Mouse (Mus musculus) ovary, postnatal 36 days (tissue): ENCODE results near the gene Clasp1.

Experiments used
- DNase-seq: peaks from one replicate; pipeline ENCODE4 v3.0.0; 2022; ENCODE audit warnings: low spot score, mixed read lengths

Gene Clasp1

DNA sequence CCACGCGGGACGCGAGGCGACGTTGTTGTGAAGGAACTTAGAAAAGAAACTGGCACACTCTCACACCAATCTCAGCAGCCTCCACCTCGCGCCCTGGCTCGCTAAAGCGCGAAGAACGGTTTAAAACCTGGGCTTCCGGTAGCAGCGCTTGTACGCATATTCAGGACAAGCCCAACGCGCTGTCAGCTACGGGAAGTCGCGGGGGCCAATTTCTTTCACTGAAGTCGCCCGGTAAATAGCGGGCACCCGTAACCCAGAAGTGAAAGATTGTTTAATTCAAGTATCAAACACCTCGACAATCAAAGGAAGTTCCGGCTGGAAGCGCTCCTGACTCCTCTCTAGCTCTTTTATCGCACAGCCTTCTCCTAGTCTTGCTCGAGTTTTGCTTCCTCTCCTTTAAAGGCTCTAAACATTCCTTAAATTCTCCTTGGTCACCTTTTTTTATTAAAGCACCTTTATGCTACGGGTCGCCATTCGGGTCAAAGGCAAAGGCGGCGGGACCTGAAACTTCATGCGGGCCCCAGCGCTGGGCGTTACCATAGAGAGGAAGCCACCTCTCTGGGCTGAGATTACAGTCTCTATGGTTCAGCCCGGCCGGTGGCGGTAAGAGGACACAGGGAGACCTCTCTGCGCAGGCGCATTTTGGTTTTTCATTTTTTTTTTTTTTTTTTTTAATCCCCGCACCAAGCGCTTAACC is at the start of gene Clasp1:
TSS of gene Clasp1 (plus strand) at position 302 of the 697 bp plus-strand sequence.
- DNase-seq = peak; percentile 91

DNA sequence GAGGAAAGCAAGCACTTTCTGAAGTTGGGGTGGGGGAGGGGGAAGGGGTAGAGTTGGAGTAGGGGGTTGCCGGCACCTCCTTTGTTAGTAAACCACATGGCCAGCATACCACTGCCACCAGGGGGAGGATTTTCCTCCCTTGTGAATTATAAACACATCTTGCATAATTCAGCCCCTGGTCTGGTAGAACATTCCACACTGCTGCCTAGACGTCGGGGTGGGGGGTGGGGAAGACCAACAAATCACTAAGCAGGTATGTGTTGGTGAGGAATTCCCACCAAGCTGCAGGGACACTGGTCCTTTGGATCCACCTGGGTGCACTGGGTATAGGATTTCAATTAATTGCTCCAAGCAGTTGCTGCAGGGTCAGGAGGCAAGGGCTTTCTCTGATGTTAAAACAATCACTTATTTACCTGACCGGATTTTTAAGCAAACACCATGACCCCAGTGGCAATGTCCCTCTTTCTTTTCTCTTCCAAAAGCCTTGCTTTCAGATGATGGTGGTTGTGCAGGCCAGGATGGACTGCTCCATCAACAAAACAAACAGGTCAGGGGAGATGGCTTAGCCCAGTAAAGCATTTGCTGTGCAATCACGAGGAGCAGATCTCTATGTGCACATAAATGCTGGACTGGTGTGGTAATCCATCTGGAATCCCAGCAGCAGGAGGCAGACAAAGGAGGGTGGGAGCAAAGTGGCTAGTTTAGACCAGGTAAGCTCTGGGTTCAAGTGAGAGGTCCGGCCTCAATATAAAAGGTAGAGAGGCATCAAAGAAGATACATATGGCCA is 45.0 kb upstream of the Clasp1 start:
- no peak for DNase-seq

DNA sequence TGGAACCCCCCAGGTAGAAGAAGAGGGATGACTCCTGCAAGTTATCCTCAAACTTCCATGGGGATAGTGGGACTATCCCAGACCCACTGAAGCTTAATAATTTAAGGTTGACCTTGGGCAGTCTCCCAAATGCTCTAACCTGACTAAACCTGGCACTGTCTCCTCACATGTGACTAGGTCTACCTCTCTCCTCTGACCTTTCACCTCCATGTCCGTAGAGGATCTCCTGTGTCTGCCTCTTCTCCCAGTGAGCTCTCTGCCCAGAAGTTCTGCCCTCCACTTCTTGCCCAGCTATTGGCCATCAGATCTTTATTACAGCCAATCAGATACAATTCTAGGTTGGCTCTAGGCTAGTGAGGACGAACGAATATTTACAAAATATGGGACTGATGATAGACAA is 38.9 kb upstream of the Clasp1 start:
- DNase-seq = no peak

DNA sequence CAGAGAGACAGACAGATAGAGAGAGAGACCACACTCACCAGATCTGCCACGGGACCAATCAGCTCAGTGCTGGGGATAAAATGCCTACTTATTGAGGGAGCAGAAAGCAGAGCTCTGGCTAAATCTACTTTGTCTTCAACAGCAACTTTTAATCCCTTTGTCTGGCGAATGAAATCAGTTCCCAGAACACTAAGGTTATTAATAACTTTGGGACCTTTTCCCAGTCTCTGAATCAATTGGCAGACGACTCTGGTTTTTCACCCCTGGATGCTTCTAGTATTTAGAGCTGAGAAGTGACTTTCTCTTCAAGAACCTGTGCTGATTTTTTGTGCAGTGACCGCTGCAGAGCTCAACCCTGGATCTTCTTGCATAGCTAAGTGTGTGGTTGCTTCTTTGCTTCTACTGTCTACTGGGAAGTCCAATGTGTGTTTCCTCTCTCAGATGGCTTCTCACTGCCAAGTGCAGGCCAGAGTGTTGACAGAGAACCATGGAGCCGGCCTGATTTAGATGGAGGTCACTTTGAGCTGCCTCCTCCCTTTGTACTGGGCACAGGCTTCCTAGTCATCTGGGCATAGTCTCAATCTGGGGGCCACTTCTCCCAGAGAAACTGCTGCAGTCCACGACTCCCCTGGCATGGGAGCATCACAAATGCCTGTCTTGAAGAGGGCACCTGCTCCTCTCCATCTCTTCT is 29.6 kb upstream of the Clasp1 start:
- no peak for DNase-seq

DNA sequence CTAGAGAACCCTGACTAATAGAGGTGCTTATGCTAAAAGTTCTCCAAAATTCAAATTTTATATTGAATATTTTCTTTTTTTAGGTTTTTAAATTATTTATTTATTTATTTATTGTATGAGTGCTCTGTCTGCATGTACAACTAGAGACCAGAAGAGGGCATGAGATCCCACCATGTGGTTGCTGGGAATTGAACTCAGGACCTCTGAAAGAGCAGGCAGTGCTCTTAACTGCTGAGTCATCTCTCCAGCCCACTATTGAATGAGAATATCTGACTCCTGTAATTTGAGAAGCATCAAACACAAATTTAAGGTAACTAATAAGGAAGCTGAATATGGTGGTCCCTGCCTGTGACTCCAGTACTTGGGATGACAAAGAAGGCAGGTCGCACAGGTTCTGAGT is 20.9 kb upstream of the Clasp1 start:
- no peak for DNase-seq

DNA sequence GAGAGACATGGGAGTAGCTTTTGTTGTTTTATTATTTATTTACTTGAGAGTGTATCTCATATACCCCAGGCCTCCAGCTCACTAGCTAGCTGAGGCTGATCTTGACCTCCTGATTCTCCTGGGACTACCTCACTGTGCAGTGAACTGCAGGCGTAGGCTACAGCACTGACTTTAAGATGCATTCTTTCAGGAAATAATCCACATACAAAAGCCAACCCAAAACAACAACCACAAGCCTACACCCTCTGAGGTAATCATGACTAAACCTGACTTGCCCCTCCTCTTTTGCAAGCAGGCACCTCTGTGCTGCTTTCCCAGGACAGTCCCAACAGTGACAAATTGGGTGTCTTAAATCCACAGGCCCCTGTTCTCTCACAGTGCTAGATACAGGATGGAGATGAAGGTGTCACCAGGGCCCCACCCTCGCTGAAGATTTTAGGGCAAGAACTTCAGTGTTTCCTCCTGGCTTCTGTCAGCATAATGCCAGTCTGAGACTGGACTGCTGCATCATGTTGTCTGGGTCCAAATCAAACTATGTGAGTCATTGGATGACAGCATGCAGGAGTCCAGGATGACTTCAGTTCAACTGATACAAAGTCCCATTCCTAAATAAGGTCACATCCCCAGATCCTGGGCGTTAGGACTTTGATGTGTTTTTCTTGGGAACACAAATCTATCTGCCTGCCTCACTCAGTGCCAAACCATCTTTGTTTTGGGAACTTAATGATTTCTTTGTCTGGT is 20.0 kb upstream of the Clasp1 start:
- DNase-seq = no peak

DNA sequence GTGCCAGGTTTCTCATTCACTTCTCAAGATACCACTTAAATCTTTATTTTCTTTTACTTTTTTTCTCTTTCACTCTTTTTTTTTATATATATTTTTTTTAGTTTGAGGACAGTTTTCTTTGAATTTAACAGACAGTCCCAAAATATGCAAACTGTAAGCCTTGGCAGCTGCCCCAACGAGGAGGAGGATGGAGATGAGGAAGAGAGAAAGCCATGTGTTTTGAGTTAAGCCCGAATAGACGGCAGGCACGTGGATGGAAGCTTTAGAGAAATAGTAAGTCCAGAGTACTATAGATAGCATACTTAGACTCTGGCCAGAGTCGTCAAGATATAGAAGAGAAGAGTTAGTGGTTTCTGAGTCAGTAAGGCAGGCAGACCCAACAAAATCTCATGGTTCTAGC is 11.1 kb upstream of the Clasp1 start:
- no peak for DNase-seq

DNA sequence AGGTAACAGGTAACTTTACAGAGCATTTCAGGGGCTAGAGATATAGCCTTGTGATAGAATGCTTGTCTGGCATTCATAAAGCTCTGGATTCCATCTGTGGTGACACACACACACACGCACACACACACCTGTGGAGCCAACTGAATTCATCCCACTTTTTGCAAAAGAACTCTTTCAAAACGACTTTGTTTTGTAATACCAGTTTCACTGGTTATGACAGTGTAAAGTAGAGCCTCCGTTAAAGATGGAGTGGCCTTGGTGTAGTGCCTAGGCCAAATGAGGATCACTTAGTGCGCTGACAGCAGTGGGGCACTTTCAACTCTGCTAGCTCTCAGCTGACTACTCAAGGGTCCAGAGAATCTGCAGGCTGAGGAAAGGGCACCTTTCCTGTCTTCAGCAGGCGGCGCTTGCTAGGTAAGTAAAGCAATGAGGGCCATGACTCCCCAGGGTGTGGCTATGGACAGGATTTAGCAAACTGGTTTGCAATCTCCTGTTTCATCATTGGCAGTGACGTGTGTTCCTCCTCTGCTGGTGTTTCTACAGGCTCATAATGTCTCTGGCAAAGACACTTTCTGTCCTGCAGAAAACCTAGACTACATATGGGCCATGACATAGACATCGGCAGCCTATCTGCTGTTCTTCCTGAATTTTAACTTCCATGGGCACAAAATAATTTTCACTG is 8.6 kb upstream of the Clasp1 start:
- DNase-seq = no peak

DNA sequence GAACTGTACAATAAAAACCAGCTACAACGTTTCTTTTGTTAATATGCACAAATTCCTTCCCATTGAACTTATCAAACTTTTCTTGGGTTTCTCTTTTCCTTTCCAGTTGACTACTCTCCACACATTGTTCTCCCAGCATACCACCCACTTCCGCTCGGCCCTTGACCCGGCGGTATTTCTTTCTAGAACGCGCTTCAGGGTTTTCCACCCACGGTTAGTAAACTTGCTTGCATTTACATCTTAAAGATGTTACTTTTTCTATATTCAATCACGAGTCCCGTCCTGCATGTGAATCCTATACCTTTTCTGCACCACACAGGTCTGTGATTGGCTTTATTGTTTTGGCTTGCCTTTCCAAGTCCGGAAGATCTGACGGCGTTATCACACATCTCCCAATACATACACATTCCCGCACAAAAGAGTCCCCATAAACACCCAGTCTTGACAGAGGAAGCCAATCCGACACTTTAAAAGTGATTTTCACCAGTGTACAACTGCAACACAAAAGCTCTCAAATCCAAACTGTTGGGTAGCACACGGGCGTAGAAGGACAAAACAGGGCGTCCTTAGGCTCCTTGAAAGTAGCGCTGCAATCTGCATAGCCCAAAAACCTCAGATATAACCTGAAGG is 616 bp upstream of the Clasp1 start:
- DNase-seq = peak; percentile 59

DNA sequence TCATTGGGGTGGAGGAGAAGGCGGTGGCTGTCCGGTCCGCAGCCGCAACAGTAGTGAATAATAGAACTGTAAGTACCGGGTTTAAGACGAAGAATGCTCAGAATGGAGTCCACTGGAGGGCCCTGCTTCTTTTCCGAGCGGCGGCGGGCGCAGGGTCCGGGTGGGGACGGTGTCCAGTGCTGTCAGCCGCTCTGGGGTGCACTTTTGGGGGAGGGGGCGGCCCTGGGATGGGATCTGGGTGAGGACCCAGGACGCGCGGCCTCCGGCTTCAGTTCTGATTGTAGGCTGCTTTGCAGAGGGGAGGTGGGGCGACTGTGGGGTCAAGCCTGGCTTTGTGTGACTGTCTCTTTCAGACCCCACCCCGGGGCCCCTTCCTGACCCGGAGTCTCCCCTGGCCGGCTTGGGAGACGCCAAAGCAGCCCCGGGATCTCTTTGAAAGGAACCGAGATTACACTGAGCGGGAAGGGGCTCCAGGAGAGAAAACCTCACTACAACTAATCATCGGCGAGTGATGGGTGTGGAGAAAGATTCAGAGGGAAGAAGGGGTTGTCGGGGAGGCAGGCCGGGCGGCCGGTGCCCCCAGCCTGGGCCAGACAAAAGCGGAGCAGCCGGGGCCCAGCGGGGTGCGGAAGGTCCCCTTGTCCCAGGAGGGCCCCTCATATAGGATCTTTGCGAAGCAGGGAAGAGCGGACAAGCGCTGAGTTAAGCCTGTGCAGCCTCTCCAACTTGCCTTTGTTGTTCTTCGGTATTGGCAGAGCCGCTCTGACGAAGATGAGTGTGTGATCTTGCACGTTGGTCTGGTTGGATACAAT is 802 bp downstream of the Clasp1 start:
- peak; percentile 34 for DNase-seq

DNA sequence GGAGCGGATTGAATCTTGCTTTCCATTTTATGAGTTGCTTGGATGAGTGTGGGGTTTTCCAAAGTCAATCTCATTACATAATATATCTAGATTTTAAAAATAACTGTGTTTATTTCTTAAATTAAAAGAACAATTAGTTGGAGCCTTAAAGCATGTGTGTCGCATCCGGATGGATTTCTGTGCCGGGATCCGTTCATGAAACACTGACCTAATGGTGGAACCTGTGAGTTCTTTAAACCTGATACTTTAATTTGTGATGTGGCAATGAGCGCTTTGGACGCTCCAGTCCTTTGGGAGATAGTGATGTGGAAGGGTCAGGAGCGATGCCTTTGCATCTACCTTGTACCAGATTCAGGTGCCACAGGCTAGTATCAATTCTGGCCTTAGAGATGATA is 1.4 kb downstream of the Clasp1 start:
- DNase-seq = no peak

DNA sequence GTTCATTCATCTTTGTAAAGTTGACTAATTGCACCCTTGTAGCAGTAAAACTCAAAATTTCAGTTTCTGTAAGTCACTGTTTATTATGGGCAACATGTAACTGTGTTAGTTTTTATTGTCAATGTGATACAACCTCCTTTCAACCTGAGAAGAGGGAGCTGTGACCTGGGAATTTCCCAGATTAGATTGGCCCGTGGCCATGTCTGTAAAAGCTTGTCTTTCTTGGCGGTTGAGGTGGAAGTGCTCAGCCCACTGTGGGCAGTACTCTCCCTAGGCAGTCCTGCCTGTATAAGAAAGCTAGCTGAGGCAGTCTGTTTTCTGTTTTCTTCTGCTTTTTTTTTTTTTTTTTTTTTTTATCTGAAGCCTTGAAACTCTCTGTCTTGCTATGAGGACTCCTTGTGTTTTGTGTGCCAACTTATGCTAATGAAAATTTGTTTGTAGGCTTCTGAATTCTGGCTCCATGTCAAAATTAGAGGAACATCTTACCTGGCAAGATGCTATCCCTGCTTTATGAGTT is 2.1 kb downstream of the Clasp1 start:
- no peak for DNase-seq

DNA sequence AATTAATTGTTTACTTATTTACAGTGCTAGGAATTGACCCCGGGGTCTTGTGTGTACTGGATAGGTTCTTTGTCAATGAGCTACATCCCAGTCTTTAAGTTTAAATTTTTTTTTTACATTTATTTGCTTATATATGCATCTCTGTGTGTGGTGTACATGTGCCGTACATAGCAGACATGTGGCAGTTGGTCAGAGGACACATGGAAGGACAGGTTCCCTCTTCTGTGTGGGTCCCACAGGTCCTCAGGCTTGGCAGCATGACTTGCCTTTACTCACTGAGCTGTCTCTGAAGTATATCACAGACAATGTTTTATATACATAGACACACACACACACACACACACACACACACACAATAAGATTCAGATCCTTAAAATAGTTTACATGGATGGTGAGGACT is 3.4 kb downstream of the Clasp1 start:
- no peak for DNase-seq

DNA sequence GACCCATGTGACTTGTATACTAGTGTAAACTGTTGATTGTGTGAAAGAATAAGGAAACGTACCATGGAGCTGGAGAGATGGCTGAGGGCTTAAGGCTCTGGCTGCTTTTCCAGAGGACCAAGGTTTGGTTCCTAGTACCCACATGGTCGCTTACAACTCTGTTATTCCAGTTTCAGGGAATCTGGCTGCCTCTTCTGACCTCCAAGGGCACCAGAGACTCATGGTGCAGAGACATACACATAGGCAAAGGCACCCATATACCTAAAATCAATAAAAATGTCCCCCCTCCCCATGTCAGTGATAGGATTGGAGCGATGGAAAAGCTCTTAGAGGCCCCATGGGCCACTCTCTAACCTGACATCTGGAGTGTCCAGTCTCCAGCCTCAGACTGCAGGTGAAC is 5.1 kb downstream of the Clasp1 start:
- DNase-seq = no peak

DNA sequence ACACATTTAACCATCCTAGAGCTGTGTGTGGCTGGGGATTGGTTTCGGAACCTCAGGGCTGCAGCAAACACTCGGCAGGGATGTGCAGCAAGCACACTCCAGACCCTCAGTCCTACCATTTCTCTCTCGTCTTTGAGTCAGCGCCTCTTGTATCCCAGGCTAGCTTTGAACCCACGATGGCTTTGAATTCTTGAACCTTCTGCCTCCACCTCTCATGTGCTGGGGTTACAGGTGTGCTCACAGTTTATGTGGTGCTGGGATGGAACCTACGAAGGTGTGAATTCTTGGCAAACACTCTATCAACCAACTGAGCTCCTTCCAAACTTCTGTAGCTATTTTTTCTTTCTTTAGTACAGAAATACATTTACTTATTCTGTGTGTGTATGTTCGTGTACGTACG is 9.0 kb downstream of the Clasp1 start:
- DNase-seq = no peak

DNA sequence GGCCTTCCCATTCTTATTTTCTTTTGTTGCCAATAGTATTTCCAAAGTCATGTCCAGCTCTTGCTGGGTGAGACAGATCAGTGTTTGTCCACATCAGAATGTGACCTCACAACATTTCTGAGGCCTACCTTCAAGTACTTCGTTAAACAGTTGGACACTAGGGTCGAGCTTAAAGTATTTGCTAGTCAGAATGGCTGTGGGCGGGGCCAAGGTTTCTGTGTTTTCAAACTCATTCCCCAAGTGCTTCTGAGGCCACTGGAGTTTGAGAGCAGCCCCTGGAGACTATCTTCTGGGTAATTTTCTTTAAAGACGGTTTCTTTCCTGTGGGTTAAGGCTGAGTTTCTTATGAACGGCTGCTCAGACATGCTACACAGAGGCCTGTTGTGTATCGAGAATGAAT is 9.7 kb downstream of the Clasp1 start:
- no peak for DNase-seq

DNA sequence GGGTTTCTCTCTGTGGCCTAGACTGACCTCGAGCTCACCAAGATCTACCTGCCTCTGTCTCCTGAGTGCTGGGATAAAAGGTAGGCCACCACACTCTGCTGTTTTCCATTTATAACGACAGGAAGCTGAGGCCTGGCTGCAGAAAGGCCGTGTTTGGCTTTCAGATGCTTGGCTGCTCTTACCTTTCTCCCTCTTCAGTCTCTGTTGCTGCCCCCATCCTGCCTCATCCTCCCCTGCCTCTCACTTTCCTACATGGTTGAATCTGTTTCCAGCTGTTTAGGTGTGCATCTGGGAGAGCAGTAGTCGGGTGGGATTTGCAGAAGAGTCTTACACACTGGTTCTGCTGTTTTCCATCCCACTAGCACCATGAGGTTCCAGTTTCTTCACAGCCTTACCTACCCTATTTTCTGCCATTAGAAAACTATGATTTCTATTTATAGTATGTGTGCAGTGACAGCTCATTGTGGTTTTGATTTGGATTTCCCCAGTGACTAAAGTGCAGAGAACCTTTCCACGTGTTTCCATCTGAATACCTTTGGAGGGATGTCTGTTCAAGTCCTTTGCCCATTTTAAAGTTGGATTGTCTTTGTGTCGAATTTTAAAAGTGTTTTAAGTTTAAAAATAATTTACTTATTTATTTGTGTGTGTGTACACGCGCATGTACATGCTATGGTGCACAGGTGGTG is 10.9 kb downstream of the Clasp1 start:
- no peak for DNase-seq

DNA sequence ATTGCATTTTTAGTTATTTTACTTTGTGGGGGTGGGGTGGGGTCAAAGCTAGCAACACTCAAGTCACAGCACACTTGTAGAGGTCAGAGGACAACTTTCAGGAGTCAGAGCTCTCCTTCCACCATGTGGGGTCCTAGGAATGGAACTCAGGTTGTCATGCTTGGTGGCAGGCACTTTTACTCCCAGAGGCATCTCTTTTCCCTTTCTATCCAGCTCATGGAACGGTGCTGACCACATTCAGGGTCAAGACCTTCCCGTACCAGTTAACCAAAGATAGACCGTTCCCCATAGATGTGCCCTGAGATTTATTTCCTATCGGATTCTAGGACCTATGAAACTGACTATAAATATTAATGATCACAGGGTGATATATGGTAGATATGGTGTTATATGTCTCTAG is 13.1 kb downstream of the Clasp1 start:
- no peak for DNase-seq

DNA sequence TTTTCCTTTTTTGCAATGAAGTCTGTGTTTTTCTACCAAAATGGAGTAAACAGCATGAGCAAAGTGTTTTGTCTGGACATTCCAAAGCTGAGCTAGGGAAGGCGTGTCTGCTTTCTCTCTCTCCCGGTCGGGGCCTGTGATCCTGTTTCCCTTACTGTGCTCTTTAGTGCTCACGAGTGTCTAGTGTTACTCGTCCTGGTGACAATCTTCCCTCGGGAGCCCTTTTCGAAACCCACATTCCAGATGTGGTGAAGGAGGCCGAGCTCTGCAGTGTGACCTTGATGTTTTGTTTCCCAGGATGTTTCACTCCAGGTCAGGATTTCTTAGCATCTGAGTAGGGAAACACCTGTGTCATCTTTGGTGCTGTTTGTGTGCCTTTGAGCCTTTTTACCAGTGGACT is 13.7 kb downstream of the Clasp1 start:
- DNase-seq = no peak

DNA sequence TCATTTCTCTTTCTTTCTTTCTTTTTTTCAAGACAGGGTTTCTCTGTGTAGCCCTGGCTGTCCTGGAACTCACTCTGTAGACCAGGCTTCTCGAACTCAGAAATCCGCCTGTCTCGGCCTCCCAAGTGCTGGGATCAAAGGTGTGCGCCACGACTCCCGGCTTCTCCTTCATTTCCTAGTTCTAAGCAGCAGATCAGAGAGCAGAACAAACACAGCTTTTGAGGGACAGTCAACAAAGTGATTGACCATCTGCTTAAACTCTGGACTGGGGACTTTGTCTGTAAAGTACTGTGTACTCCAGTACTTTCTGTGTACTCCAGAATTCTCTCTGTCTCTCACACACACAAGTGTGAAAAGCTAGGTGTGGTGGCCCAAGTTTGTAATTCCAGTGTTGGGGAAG is 14.1 kb downstream of the Clasp1 start:
- DNase-seq = no peak
